Mouse (Mus musculus) bone marrow, adult 2 months (tissue): ENCODE data around the gene Irs4. TPM values are rescaled to one million over a fixed set of nuclear protein-coding genes. Genes with fewer than 3 reads are reported as not detected.

Experiments
- H3K27ac ChIP-seq: fragments of 200-500 bp; 2 replicates; pipeline ENCODE4 v1.5.1; 2012; ENCODE audit warnings: low read depth, mild to moderate bottlenecking, control low read depth, inconsistent platforms, low read length; ENCODE audit not compliant: control insufficient read depth, poor library complexity, insufficient read depth
- H3K4me1 ChIP-seq: fragments of 200-500 bp; 2 replicates; pipeline ENCODE4 v1.6.1; 2011; ENCODE audit warnings: low read length; ENCODE audit not compliant: control insufficient read depth, insufficient read depth
- H3K4me3 ChIP-seq: fragments of 200-500 bp; replicated peaks from 2 replicates; pipeline ENCODE3; 2011; ENCODE audit warnings: mild to moderate bottlenecking, low read depth, low read length, control low read depth; ENCODE audit not compliant: control insufficient read depth
- CTCF ChIP-seq: fragments of 200-500 bp; IDR thresholded peaks from 2 replicates; pipeline ENCODE4 v1.5.1; 2011; ENCODE audit warnings: low read length, control low read depth; ENCODE audit not compliant: control insufficient read depth, insufficient read depth
- POLR2A ChIP-seq: fragments of 200-500 bp; IDR thresholded peaks from 2 replicates; pipeline ENCODE4 v1.6.1; 2011; ENCODE audit warnings: low read depth, mild to moderate bottlenecking, control low read depth, low read length, borderline replicate concordance; ENCODE audit not compliant: control insufficient read depth
- WGBS: fragments of 180-500 bp; shearing (Covaris S2); methylation state at CpG from one replicate; pipeline ENCODE4 v1.1.7; 2018; 5-methylcytosine and 5-hydroxymethylcytosine counted together
- polyA plus RNA-seq: library from polyadenylated mRNA; stranded (reverse); fragments of >200 nt; gene quantifications from 2 replicates; pipeline ENCODE4 v1.2.4, GENCODE M21; 2011; ENCODE audit warnings: low replicate concordance; ENCODE audit not compliant: missing spikeins, insufficient read depth, insufficient read length

Irs4 gene
- 0.25 TPM in 1 of 2 replicates, not detected in the other for polyA plus RNA-seq

GRCm38 (mm10) chrX:141724937-141725918, at the start of gene Irs4:
Gene Irs4, minus strand, starts transcription at chrX:141725263.
- TF ChIP-seq POLR2A (no peak), CTCF (no peak)
- Histone ChIP-seq H3K4me3 (no peak within 1 kb of the TSS), H3K4me1 (no peaks in the 10 kb centered on the region), H3K27ac (no peak within 1 kb of the TSS)
- 10% methylated on average over 51 of the region's 51 CpGs for WGBS

- WGBS = 27% methylated on average over 2 of the region's 2 CpGs
- no peaks in the 10 kb centered on the region for H3K4me1 ChIP-seq
- TF ChIP-seq CTCF (no peak), POLR2A (no peak)
These were observed 25.3 kb upstream of the Irs4 start for GRCm38 (mm10) chrX:141750360-141750759.

GRCm38 (mm10) chrX:141729570-141729969, 4.5 kb upstream of the Irs4 start:
- H3K27ac ChIP-seq = no peak overlapping the region
- no peak for TF ChIP-seq CTCF
- TF ChIP-seq POLR2A = no peak
- no peak overlapping the region for H3K4me3 ChIP-seq
- WGBS = 85% methylated on average over 5 of the region's 5 CpGs
- H3K4me1 ChIP-seq = no peaks in the 10 kb centered on the region

More at GRCm38 (mm10) chrX:141750360-141750759, 25.3 kb upstream of the Irs4 start:
- no peak overlapping the region for H3K27ac ChIP-seq
- no peak overlapping the region for H3K4me3 ChIP-seq

- TF ChIP-seq POLR2A (no peak), CTCF (no peak)
- H3K27ac ChIP-seq = no peak overlapping the region
- H3K4me1 ChIP-seq = no peaks in the 10 kb centered on the region
- H3K4me3 ChIP-seq = no peak overlapping the region
- 15% methylated on average over 52 of the region's 52 CpGs for WGBS
These were observed 622 bp downstream of the Irs4 start for GRCm38 (mm10) chrX:141724391-141724891.

- Histone ChIP-seq H3K4me3 (no peak overlapping the region), H3K27ac (no peak overlapping the region), H3K4me1 (no peaks in the 10 kb centered on the region)
- 15% methylated on average over 16 of the region's 16 CpGs for WGBS
- TF ChIP-seq POLR2A (no peak), CTCF (no peak)
These were observed 1.1 kb downstream of the Irs4 start for GRCm38 (mm10) chrX:141723936-141724335.

GRCm38 (mm10) chrX:141721725-141722124, 3.3 kb downstream of the Irs4 start:
- no peaks in the 10 kb centered on the region for H3K4me1 ChIP-seq
- no peak for TF ChIP-seq CTCF
- no peak for TF ChIP-seq POLR2A
- no peak overlapping the region for H3K27ac ChIP-seq
- WGBS = 13% methylated on average over 33 of the region's 33 CpGs
- no peak overlapping the region for H3K4me3 ChIP-seq

Other genes with a start within 250 kb of the Irs4 start
- not detected in 2 replicates for gene Col4a5, start 249.9 kb downstream of the Irs4 start, polyA plus RNA-seq
- not detected in 2 replicates for gene Gm15294, start 150.0 kb upstream of the Irs4 start, polyA plus RNA-seq